Mouse (Mus musculus): ENCODE results near the gene Trip13. TPM values are rescaled to one million over a fixed set of nuclear protein-coding genes. Genes with fewer than 3 reads are reported as not detected.

Gene Trip13
- polyA plus RNA-seq, 1 experiment from 2014 or later: 11.5 TPM

- 63% methylated on average over 2 of the region's 2 CpGs for WGBS
- no peaks in the 10 kb centered on the region for H3K36me3 ChIP-seq (ENCODE audit: control insufficient read depth, insufficient read depth, low read length)
- no peaks in the 10 kb centered on the region for H3K4me1 ChIP-seq (ENCODE audit: control insufficient read depth, insufficient read depth, low read depth, low read length)
- ATAC-seq: no peak
- H3K9me3 ChIP-seq (ENCODE audit: control insufficient read depth, low read length): no peaks in the 10 kb centered on the region
- H3K27me3 ChIP-seq (replicated peaks; ENCODE audit: control insufficient read depth, insufficient read depth, low read length): no peaks in the 10 kb centered on the region
- H3K4me3 ChIP-seq (ENCODE audit: low read length): no peak overlapping the region
- H3K27ac ChIP-seq (ENCODE audit: low read depth, low read length): no peak overlapping the region
- no peak overlapping the region for H3K9ac ChIP-seq (ENCODE audit: low read depth, low read length)
- H3K4me2 ChIP-seq (ENCODE audit: low read length): no peak overlapping the region
Observed at GRCm38 (mm10) chr13:73872159-73872558, 65.4 kb downstream of the Trip13 start.

Small RNA genes within 50 kb of the gene (microRNA-seq; reads per million reads assigned to microRNA genes)
- not detected for gene Gm25197

Other genes starting within 250 kb of the Trip13 start
- 0.21 and 0.50 TPM in 2 replicates for gene Slc6a19, start 232.9 kb downstream of the Trip13 start, polyA plus RNA-seq (2015; fragmentation: Nextera tagmentation; extraction: Ambion mirVana)
- 7.7 and 10.2 TPM in 2 replicates for gene Slc12a7, start 204.7 kb downstream of the Trip13 start, polyA plus RNA-seq (2015; fragmentation: Nextera tagmentation; extraction: Ambion mirVana)
- 16.9 and 18.2 TPM in 2 replicates for gene Nkd2, start 90.2 kb downstream of the Trip13 start, polyA plus RNA-seq (2015; fragmentation: Nextera tagmentation; extraction: Ambion mirVana)
- 78.4 and 86.8 TPM in 2 replicates for gene Brd9, start within 50 bp of the Trip13 start, polyA plus RNA-seq (2015; fragmentation: Nextera tagmentation; extraction: Ambion mirVana)
- gene Zdhhc11, start 26.1 kb upstream of the Trip13 start, polyA plus RNA-seq (2015; fragmentation: Nextera tagmentation; extraction: Ambion mirVana): not detected in 2 replicates
- 13.9 and 14.6 TPM in 2 replicates for gene Tppp, start 71.6 kb upstream of the Trip13 start, polyA plus RNA-seq (2015; fragmentation: Nextera tagmentation; extraction: Ambion mirVana)
- 6.8 and 7.2 TPM in 2 replicates for gene Cep72, start 124.5 kb upstream of the Trip13 start, polyA plus RNA-seq (2015; fragmentation: Nextera tagmentation; extraction: Ambion mirVana)
- gene Slc9a3, start 183.7 kb upstream of the Trip13 start, polyA plus RNA-seq (2015; fragmentation: Nextera tagmentation; extraction: Ambion mirVana): 0.20 and 0.64 TPM in 2 replicates

All from hindbrain, embryonic 16.5 days (tissue).